Mouse (Mus musculus) CH12.LX (cell line): ENCODE measurements around the gene Rasa3.

Experiments
- CHD2 ChIP-seq: IDR thresholded peaks from 2 replicates; pipeline ENCODE4 v1.6.1; 2011; ENCODE audit warnings: low read length, improper control_type of control experiment
- CTCF ChIP-seq, 2 experiments: IDR thresholded peaks in 1 of 2; conservative IDR thresholded peaks in 1 of 2; 2 replicates each; pipeline ENCODE4 v1.5.1; 2011 to 2012; ENCODE audit warnings: low read depth in 2 of 2, low read length in 2 of 2, improper control_type of control experiment in 1 of 2, inconsistent platforms in 1 of 2, mild to moderate bottlenecking in 1 of 2, moderate library complexity in 1 of 2
- EP300 ChIP-seq: IDR thresholded peaks from 2 replicates; pipeline ENCODE4 v1.6.1; 2011; ENCODE audit warnings: low read length, improper control_type of control experiment
- GABPA ChIP-seq: IDR thresholded peaks from 2 replicates; pipeline ENCODE4 v1.6.1; 2012; ENCODE audit warnings: low read depth, low read length, improper control_type of control experiment, inconsistent platforms; ENCODE audit not compliant: insufficient replicate concordance
- IRF4 ChIP-seq: IDR thresholded peaks from 2 replicates; pipeline ENCODE4 v1.6.1; 2014; ENCODE audit warnings: low read depth, mild to moderate bottlenecking, inconsistent platforms, low read length, improper control_type of control experiment
- MAFK ChIP-seq: IDR thresholded peaks from 2 replicates; pipeline ENCODE4 v1.6.1; 2011; ENCODE audit warnings: low read length, improper control_type of control experiment; ENCODE audit not compliant: insufficient replicate concordance
- MAX ChIP-seq: IDR thresholded peaks from 2 replicates; pipeline ENCODE4 v1.6.1; 2011; ENCODE audit warnings: low read length, improper control_type of control experiment
- MYC ChIP-seq: IDR thresholded peaks from 2 replicates; pipeline ENCODE4 v1.6.1; 2011; ENCODE audit warnings: low read depth, mild to moderate bottlenecking, improper control_type of control experiment, low read length
- POLR2A ChIP-seq: IDR thresholded peaks from 2 replicates; pipeline ENCODE4 v1.6.1; 2011; ENCODE audit warnings: low read depth, mild to moderate bottlenecking, improper control_type of control experiment, low read length
- TBP ChIP-seq: conservative IDR thresholded peaks from 2 replicates; pipeline ENCODE4 v1.6.1; 2011; ENCODE audit warnings: low read depth, low read length, improper control_type of control experiment
- TCF12 ChIP-seq: IDR thresholded peaks from 2 replicates; pipeline ENCODE4 v1.6.1; 2014; ENCODE audit warnings: low read depth, mild to moderate bottlenecking, inconsistent platforms, low read length, improper control_type of control experiment
- ZNF384 ChIP-seq: IDR thresholded peaks from 2 replicates; pipeline ENCODE4 v1.6.1; 2012; ENCODE audit warnings: low read depth, low read length, improper control_type of control experiment, inconsistent platforms

- TF ChIP-seq POLR2A = peak; percentile 60; the same call in 1 of the 2 replicates
- TF ChIP-seq MYC = 0 out of 2 replicates have a peak, but pooled peaks have one; percentile 54
- peak in 1 of 2 experiments; percentile 20; a peak in 2 of 4 replicates for TF ChIP-seq CTCF (conservative IDR thresholded peaks at IDR 0.05 in 1 of 2, IDR thresholded peaks at IDR 0.05 in 1 of 2; ENCODE audit: low read depth in 2 of 2, low read length in 2 of 2)
- TF ChIP-seq MAX = peak; percentile 65
- peak; percentile 62; the same call in 1 of the 2 replicates for TF ChIP-seq CHD2
- TF ChIP-seq TCF12 = peak; percentile 92
- 0 out of 2 replicates have a peak, but pooled peaks have one; percentile 17 for TF ChIP-seq GABPA
- TF ChIP-seq IRF4 = peak; percentile 88
- peak; percentile 91 for TF ChIP-seq MAFK
- TF ChIP-seq ZNF384 = no peak
- TF ChIP-seq TBP = 0 out of 2 replicates have a peak, but pooled peaks have one; percentile 20
- peak; percentile 91 for TF ChIP-seq EP300
Measured at GRCm38 (mm10) chr8:13593340-13593739, 84.1 kb downstream of the Rasa3 start.
